Mouse (Mus musculus) erythroblast, embryonic 14.5 days (primary cell): Measurements from ENCODE around the gene Bicra.

Experiments
- GATA1 ChIP-seq: IDR thresholded peaks from 2 replicates; pipeline ENCODE4 v1.6.1; 2012; ENCODE audit warnings: low read length, inconsistent platforms, mixed read lengths
- TAL1 ChIP-seq: IDR thresholded peaks from 3 replicates; pipeline ENCODE4 v1.6.1; 2012; ENCODE audit warnings: low read length, inconsistent platforms, mixed read lengths

DNA sequence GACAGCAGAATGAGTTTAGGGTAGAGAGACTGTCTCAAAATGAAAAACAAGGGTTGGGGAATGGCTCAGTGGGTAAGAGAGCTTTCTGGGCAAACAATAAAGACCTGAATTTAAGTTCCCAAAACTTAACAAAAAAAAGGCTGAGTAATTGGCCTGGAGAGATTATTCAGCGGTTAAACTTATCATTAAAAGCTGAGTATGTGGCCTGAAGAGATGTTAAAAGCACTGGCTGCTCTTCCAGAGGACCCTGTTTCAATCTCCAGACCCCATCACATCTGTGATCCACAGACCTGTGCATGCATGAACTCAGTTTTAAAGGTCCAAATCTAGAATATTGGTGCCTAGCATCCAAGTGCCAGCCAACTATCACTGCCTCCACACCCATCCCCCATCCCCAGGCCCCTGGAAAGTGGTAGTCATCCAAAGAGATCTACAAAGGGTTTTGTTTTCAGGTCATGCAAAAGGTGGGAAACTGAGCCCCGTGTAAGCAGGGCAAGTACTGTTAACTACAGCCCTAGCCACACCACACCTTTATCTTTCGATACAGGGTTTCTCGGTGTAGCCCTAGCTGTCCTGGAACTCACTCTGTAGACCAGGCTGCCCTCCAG, 100.0 kb downstream of the Bicra start:
- TF ChIP-seq GATA1 = no peak
- no peak for TF ChIP-seq TAL1
